Mouse (Mus musculus): Measurements from ENCODE around the gene Fars2.
A peak's percentile ranks its signal among the peaks of the same experiment; 100 is the strongest.
"Not testable (repeated sequence)": the region's sequence is repeated elsewhere in the genome, so short reads cannot be mapped to it uniquely, and the experiment has no call there.

Fars2 gene

DNA sequence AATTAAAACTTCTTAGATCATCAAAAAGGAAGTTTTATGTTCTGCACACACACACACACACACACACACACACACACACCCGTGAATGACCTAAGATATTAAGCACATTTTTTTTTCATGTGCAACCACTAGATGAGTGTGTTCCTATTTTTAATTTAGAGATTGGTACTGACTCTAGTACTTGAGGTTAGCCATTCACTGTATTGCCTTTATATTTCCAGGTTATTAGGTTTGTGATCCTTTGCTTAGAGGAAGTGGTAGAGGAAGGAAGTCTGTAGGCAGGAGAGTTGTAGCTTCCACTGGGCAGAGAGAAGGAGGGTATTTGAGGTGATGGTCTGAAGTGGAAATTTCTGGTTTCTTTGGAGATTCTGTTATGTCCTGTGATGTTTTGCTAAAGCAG, 28.4 kb downstream of the Fars2 start:
- DNase-seq, result no peak

DNA sequence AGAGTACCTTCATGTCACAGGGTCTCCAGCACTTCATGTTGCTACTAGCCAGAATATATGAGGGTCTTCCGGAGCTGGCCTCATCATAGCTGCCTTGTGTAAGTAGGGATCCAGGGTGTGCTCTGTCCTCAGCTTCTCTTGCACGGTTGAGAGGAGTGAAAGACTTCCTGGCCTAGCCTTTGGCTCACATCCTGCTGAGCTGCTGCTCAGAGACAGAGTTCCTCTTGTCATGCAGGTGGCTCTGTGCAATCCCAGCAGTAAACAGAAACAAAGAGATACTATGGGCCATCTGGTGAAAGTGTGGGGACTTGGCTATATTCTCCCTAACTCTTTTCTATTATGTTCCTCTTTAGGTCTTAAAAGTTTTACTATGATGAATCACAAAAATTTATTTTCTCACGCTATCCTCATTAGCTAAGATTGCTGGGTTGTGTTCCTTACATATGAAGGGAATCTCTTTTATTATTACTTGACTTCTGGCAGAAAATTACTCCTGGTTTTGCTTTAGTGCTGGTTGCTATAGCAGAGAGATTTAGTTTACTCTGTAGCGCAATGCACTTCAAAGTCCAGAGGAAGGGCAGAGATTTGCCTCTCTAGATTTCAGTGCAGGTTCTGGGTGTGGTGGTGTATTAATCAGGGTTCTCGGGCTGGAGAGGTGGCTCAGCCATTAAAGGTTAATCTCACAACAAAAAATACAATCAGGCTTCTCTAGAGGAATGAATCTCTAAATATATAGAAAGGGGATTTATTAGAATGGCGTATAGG, 32.1 kb downstream of the Fars2 start:
- DNase-seq, result no peak

DNA sequence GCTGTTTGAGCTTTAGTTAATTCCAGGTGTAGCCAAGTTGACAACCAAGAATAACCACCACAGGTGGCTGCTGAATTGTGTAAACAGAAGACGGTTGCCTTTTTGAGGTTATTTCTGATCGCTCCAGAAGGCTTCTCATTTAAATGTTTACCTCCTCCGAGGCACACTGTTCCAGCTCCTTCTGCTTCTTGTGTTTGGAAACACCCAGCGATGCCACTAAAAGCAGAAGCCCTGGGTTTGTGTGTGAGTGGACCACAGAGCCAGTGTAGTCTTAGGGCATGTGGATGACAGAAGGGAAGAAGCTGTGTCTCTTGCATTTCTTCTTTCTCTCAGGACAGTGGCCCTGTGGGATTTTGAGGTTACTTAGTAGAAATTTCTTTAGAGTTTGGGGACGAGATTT, 33.1 kb downstream of the Fars2 start:
- DNase-seq, result no peak

DNA sequence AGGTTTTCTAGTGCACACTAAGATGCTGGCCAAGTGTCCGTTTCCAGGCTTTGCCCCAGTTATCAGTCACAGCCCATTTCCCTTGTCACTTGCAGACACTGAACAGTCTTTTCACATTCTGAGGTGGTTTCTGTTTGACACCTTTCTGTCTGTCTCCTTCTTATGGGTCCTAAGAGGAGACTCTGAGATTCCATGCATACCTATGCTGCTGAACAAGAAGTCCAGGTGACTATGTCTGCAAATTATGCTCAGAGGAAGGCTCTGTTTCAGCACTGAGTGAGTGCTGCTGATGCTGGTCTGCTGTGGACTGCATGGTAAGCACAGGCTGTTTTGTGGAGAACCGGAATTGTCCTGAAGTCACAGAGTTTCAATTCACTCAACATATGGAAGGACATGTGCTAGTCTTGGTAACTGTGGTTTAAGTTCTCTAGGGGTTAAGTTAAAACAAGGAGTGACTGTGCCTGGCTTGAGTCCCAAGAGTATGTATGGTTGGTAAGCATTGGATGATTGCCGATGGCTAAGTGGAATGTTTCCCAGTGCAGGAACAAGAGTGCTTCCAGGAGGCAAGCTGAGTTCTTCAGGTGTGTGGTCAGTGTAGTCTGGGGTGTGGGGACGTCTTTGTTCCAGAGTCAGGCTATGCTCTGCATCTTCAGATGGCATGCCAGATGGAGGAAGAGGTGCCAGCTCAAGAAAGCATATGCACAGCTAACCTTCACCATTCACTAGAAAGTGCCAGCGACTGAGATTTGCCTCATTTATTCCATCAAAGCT, 35.7 kb downstream of the Fars2 start:
- no peak for DNase-seq

DNA sequence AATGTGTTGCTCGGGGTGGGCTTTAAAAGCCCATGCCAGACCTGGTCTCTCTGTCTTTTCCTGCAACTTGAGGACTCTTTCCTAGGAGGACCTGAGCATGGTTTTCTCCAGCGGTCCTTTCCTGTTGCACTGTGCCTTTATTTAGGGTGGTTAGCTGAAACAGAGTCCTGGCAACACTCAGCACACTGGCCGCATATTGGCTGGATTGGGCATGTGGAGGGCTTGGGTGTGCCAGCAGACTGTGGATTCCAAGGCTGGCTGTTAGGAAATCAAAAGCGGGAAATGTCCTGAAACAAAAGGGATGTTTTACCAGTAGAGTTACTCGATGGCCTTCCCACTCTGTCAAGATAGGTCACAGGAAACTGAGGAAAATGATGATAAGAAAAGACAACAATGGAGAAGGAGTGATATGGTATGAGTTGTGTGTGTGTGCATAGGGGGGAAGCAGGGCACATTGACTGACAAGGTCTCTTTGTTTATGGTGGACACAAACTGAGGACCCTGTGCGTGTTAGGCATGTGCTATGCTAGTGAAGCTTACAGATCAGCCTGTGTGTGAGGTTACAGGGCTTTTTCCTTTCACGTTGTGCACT, 39.2 kb downstream of the Fars2 start:
- no peak for DNase-seq

DNA sequence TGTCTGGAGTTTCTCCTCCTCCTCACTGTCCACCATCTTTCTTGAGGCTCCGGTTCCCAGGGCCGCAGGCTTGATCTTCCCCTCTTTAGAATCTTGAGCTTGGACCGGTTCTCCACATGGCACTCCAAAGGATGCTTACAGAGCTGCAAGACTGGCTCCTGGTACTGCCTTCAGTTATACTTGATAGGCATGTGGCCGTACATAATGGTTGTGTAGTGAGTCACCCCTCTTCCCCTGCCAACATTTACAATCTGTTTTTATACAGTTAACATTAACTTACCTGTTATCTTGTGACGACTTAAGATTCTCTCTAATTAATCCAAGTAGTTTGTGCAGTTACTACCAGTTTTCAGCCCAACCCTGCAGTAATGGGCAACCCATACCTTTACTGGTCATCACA, 46.2 kb downstream of the Fars2 start:
- no peak for DNase-seq

DNA sequence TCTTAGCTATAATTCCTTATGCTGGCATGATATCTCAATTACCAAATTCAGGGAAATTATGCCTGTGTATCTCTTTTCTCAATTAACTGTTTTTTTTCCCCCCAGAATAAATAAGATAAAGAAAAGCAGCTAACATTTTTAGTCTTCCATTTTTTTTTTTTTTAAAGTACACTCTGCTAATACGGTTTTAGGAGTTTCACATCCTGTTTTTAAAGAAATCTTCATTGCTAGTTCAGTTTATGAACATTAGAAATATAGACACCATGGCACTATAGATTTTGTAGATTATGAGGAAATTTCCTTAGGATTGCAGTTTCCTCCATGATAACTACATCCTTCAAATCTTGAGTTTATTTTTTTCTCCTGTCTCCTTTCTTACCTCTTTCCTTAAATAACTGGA, 46.7 kb downstream of the Fars2 start:
- DNase-seq, result no peak

DNA sequence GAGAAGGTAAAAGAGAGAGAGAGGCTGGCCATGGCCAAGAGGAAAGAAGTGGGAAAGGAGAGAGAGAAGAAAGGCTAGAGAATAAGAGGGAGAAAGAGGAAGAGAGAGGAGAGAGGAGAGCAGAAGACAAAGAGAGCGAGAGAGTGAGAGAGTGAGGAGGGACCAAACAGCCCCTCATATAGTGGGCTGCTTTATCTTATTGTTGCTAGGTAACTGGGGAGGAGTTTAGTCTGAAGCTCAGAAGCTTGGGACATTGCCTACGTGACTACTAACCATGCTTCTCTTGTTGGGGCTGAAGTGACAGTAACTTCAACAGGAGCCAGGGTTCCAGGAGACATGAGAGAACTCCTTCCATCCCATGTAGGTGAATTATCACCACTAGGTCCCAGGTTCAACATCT, 55.8 kb downstream of the Fars2 start:
- not testable (repeated sequence) for DNase-seq

DNA sequence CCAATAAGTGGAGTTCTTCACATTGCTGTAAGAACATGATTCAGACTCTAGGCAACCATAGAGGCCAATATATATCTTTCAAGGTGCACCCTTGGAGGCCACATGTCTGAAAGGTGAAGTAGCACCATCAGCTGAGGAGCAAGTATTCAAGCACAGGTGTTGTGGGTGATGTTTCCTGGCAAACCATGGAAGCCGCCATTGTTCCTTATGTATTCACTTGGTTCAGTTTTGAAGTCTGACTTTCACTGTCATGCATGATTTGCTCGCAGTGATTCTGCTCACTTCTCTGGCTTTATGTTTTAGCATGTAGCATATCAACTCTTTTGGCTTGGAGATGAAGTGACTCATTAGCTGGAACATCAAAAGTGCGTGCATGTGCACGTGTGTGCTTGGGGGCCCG, 56.9 kb downstream of the Fars2 start:
- DNase-seq, result no peak

DNA sequence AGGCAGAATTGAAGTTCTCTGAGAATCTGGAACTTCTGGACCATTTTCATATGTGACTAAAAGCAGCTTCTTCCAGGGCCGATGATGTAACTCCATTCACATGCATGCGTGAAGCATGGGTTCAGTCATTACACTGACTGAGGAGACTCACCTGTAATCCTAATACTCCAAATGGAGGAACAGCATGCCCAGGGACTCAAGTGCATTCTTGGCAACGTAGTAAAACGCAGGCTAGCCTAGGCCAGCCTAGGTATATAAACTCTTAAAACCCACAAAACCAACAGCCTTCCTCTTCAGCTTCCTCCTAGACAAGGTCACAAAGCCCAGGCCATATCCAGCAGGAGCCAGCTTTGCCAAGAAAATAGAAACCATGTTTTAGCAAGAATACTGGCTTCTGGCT, 57.6 kb downstream of the Fars2 start:
- no peak for DNase-seq

DNA sequence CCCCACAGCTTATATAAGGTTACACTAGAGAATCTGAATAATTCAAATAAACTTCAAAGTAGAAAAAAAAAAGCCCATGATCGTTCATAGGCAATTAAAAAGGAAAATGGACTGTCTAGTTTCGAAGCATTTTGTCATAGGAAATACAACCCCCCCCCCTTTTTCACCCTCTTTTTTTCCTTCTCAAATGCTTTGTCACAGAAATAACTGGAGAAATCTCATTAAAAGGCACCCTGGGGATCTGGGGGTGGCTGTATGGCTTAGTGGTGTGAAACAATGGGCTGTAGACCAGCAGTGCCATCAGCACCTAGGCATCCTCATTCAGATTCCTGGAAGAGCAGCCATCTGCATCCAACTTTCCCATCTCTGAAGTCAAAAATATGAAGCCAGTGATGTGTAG, 64.0 kb downstream of the Fars2 start:
- no peak for DNase-seq

DNA sequence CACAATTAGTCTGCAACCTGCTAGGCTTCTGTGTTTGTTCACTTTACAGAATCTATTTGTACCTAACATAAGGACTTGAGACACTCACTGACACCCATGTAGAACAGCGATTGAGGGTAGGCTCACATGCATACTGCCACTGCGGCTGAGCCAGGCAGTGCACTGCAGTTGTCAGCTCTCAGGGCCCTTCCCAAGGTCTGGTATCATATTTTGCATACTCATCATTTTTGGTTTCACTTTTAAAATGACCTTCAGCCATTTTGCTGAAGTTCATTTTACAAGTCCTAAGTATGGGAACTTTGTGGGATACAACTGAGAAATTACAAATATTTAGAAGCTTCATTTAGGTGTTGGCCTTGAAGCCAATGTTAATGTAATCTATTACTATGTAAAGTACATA, 73.4 kb downstream of the Fars2 start:
- no peak for DNase-seq

DNA sequence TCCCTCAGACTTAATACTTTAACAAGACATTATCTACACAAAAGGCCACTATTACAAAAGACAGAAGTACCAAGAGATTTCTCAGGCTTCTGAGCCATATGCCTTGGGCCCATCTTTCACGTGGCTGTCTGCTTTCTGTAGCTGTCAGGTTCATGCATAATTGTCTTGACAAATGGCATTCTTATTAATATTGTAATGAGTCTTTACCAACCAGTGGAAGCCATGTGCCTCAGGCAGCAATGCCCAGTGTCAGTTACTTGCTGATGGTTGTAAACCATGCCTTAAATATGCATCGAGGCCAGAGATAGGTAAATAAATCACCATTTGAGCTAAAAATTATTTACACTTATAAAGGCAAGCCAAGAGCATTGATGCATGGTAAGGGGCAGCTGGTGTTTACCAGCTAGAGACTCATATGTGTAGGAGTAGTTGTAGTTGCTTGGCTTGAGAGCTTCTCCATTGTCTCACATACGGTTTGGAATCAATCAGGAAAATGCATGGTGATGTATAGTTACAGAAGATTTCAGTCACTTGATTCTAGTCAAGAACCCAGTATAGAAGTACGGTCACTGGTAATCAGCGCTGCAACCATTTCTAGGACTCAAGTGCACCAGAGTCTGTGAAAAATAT, 76.4 kb downstream of the Fars2 start:
- DNase-seq, result peak; percentile 7

DNA sequence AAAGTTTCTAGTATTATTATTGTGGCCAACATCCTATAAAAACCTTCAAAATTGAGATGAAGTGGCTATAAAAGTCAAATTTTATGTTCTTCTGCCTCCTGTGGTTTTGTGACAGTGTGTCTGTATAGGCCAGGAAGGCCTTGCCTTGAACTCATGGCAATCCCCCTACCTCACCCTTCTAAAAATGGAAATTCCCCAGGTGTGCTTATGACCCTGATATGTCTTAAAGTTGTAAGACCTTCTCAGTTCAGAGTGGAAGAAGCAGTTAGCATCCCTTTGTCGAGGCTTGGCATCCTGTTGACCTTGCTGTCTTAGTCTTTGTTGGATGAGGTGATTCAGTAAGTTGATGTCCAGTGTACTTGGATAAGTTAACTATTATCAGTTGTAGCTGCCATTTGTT, 82.1 kb downstream of the Fars2 start:
- no peak for DNase-seq

DNA sequence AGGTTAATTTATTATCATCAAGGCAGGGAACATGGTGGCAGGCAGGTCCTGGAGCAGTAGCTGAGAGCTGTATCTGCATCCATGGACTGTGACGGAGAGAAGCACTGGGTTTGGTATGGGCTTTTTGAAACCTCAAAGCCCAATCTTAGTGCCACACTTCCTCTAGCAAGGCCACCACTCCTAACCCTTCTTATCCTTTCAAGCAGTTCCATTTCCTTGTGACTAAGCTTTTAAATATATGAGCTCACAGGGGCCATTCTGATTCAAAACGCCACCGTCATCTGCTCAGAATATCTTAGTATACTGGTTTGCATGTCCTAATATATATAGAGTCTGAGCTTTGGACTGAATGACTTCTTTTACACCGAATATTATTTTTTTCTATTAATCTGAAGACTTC, 83.2 kb downstream of the Fars2 start:
- DNase-seq, result no peak

DNA sequence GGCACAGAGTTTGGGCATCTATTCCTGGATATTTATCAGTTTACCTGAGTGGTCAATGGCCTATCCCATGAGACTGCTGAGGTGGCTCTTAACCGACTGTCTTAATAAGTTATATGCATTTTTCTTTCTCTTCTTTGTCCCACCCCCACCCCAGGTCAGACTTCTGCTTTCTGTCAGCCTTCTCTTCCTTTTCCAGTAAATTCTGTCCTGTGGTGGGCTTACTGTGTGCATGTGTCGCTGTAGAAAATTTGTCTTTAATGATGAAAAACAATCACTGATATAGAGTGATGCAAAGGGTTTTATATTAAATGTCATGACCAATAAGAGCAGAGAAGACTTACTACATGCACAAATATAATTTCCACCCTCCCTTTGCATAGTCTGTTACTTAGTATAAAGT, 85.3 kb downstream of the Fars2 start:
- DNase-seq, result no peak

DNA sequence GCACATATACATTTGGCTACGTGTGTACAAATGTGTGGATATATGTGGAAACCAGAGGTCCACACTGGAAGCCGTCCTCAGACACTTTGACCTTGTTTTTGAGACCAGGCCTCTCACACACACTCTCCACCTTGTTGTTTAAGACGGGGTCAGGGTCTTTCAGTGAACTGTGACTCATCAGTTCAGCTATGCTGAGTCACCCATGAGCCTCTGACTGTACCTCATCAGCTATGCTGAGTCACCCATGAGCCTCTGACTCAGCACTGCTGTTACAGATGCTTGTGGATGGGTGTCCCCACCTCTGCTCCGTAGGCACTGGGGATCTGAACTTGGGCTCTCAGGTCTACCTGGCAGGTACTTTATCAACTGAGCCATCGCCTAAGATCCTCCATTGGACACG, 85.8 kb downstream of the Fars2 start:
- DNase-seq, result no peak

DNA sequence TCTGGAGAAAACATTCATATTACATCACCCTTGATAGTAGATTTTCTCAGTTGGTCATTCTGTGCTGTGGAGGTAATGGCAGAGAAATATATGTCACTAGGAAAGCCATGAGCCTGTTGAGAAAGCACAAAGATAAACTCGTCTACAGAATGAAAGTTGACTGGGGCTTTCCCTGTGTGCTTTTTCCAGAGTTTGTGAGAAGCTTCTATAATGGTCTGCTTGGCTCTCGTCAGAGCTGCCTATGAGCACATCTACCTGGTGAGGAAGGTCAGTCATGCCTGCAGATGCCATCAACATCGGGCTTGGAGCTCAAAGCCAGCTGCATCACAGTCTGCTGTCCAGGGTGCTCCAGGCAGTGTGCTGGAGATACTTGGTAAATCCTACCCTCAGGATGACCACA, 87.1 kb downstream of the Fars2 start:
- DNase-seq, result no peak

DNA sequence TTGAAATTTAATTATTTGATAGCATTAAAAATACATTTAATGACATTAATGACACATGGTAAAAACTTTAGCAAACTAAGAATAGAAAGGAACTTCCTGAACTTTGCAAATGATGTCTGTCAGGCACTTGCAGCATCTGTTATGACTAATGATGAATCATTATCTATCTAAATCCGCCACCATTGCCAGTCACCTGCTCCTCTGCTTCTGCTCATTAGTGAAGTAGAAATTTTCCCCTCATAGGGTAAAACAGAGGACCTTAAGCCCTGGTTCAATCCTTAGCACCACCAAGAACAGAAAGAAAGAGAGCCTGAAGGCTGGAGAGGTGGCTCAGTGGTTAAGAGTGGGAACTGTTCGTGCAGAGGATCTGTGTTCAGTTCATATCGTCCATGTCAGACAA, 93.8 kb downstream of the Fars2 start:
- DNase-seq, result no peak

DNA sequence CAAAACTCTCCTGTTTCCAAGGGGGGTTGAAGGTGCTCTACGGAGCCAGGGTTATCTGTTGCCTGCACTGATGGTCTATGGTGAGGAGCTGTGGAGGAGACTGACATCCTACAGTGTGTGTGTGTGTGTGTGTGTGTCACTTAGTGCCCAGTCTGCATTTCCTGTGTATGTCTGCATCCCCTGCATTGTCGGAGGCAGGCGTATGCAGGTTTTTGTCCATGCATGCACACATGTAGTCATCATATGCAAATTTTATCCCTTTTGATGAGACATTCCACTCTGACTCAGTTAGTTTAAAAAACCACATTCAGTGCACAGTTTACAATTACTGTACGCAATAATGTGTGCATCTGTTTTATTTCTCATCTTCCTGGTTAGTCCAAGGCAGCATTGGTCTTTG, 96.8 kb downstream of the Fars2 start:
- DNase-seq, result no peak

DNA sequence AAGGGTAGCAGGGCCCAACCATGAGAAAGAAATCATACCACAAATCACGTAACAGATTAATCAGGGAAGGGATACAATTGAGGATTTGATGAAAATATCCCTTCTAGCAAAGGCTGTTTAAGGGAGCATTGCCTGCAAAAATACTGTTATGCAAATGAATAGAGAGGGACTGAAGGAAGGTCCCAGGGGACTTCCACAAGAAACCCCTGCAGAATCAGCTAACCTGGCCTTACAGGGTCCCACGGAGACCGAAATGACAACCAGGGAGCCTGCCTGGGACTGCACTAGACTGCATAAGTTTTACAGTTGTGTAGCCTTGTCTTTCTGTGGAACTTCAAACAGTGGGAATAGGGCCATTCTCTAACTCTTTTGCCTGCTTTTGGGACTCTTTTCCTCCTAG, 98.8 kb downstream of the Fars2 start:
- no peak for DNase-seq

DNA sequence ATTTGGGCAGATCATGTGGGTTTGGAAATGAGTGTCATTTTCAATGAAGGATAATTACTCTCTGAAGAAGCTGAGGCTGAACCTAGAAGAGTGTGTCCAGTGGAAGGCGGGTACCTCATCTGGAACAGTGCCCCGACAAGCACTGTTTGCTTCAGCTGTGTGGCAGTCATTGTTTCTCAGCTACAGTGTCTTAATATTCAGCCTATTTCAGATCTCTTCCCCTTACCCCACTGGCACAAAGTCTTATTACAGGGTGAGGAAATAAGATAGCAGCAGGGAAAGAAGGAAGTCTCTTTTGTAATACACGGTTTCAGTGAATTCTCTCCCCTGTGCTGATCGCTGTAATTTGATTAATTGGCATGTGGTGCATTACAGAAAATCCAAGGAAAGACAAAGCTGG, 101.1 kb downstream of the Fars2 start:
- DNase-seq, result no peak

DNA sequence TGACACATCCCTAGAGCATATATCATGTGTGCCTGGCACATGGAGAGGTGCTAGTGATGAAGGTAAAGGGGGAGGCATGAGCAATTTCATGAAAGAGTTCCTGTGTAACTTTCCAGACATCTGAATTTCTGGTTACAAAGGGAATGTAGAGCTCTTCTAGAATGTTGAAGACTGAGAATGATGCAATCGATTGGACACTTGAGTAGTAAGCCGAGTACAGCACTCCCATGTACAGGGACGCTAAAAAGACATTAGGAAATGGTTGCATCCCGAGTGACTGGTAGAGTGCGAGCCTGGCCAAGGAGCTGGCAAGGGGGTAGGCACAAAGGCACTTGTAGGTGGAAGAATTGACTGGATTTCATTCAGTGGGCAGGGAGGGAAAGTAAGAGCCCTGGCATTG, 102.3 kb downstream of the Fars2 start:
- no peak for DNase-seq

DNA sequence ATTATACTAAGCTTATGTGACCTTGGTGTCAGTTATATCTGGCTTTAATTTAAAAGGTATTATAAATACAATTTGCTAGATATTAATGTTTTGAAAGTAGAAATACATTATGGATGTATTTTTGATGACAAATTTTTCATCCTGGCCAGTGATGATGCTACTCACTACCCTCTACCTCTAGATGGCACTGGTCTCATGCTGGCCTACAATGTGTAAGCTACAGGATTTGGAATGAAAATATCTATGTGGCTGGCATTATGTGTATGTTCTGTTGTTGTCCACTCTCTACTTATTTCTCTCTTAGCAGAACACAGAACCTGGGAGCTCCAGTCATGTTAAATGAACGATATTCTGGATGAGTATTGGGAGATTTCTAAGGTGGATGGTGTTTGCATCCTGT, 104.7 kb downstream of the Fars2 start:
- DNase-seq, result no peak
